Mouse (Mus musculus) neutrophil, adult 5-6 weeks (primary cell): ENCODE results near the gene Olfr1033. TPM values are rescaled to one million over a fixed set of nuclear protein-coding genes. Genes with fewer than 3 reads are reported as not detected.
"Not testable (repeated sequence)": the region's sequence is repeated elsewhere in the genome, so short reads cannot be mapped to it uniquely, and the experiment has no call there.

Experiments
- ATAC-seq: fragments of 151-379, 151-347 bp; 2 replicates; pipeline ENCODE4 v1.8.0; 2017; ENCODE audit warnings: mild to moderate bottlenecking, moderate TSS enrichment; ENCODE audit not compliant: insufficient number of reproducible peaks, poor library complexity, low FRiP score, severe bottlenecking; ENCODE audit errors: extremely low read depth
- total RNA-seq: library from RNA; stranded (forward); fragments of 200-1000 nt; gene quantifications from 2 replicates; pipeline ENCODE4 v1.2.3, GENCODE M21; 2017

Olfr1033 gene
- total RNA-seq = not detected in 2 replicates

DNA sequence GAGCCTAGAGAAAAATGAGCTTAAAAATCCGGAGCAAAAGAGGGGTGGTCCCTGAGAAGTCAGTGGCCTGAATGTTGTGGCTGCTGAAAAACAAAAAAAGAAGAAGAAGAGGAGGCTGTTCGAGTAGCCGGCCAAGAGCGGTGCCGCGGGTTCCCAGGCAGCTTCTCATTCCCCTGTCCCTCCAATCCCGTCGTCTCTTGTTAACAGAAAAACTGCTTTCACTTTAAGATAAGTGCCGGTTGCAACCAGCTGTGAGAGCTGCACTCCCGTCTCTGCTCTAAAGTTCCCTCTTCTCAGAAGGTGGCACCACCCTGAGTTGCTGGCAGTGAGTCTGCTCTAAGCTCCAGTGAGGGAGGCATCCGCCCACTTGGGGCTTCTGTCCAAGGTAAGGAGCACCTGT is at the start of gene Olfr1033:
Gene Olfr1033 (plus strand): TSS at position 228 of the 400 bp plus-strand sequence.
- ATAC-seq = not testable (repeated sequence)

DNA sequence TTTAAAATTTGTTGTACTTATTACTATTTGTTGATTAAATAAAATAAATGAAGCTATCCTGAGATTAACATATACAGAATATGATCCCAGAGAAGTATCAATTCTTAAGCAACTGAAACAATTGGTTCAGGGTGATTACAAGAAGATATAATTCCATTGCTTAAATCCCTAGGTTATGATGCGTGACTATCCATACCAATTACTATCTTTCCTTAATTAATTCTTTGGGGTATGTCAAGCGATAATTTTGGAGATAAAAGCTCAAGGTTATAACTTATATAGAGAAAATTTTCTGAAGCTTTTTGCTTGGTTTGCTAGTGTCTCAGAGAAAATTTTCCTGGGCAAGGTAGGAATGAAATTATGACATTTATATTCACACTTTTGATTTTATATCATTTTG is 46.8 kb upstream of the Olfr1033 start, which contains the start of gene Olfr1029:
Gene Olfr1029 (plus strand): TSS at position 301 of the 400 bp plus-strand sequence.
- ATAC-seq = no peak

DNA sequence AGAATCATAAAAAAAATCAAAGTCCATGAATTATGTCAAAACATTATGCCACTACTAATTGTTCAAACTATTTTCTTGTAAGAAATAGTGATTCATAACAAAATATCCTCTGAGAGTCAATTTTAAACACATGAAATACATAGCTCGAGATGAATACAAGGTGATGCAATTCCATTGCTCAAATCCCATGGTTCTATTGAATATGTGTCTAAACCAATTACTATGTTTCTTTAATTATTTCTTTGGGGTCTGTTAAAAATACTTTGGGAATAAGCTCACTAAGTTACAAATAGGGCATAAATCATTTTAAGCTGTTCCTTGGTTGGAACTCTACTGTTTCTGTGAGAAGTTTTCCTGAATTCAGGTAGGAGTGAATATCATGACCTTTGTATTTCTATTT is 41.5 kb upstream of the Olfr1033 start, which contains the start of gene Olfr1030:
Gene Olfr1030 (plus strand): TSS at position 301 of the 400 bp plus-strand sequence.
- ATAC-seq = no peak

DNA sequence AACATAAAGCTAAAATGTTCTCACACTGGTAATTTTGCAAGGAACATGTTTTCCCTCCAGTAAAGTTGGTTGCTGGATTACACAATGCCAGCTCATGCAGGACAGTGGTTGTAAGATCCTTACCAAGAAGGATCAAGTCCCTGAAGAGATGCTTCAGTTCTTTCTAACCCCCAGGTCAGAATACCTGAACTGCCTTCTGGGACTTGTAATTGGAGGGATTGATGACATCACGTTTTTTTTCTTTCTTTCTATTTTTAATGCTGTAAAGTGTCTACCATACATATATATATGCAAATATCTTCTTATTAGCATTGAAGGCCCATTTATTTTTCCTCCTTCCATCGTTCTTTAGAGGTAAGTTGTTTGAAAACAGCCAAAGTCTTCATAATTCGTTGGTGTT is 30.4 kb upstream of the Olfr1033 start, which contains the start of gene Olfr1031:
Gene Olfr1031 (plus strand): TSS at position 301 of the 400 bp plus-strand sequence.
- ATAC-seq = no peak

DNA sequence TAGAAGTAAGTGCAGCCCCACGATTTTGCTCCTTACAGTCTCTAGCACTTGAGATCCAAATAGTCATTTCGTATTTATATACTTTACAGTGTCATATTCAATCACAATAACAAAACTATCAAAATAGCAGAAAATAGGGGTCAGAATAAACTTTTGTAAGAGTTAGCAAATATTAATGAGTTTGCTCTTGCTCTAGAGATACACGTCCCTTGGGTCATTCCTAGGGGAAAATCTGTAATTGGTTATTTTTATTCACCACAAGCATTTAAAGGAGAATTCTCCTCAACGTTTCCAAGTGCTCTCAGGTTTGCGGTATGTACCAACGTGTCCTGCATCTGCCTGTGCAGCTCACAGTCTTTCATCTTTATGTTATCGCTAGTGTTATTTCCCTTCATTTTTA is 15.2 kb upstream of the Olfr1033 start, which contains the start of gene Olfr1032:
Gene Olfr1032 (plus strand): TSS at position 301 of the 400 bp plus-strand sequence.
- no peak for ATAC-seq

DNA sequence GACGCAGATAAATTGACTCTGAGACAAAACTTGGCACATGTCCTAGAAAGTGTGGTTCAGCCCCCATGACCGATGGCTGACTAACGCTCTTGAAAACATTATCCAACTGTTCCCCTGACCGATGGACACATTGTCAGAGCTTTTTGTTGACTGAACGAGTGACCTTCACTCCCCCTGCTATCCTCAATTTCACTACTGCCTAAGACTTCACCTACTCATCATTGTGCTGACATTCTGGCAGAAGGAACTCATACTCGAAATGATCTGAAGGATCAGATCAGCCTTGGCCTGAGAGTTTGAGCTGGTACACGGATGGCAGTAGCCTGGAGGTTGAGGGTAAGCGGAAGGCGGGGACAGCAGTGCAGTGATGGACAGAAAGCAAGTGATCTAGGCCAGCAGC is 1.1 kb downstream of the Olfr1033 start:
- not testable (repeated sequence) for ATAC-seq

DNA sequence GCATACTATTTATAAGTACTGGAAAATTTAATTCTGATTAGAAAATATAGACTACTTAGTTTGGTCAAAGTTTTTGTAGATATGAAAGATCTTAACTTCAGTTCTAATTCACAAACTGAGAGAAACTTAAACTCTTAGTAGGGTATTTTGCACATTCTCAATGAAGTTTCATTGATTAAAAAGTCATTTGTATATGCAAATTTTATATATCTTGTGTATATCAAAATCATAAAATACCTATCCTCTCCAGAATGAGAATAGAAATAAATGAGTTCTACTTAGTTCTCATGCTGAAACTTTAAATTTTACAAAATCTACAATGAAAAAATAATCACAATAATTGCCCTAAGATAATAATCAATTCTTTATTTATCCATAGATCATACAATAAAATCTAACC is 25.1 kb downstream of the Olfr1033 start, which contains the start of gene Olfr1034:
Gene Olfr1034 (plus strand): TSS at position 301 of the 400 bp plus-strand sequence.
- ATAC-seq = no peak

DNA sequence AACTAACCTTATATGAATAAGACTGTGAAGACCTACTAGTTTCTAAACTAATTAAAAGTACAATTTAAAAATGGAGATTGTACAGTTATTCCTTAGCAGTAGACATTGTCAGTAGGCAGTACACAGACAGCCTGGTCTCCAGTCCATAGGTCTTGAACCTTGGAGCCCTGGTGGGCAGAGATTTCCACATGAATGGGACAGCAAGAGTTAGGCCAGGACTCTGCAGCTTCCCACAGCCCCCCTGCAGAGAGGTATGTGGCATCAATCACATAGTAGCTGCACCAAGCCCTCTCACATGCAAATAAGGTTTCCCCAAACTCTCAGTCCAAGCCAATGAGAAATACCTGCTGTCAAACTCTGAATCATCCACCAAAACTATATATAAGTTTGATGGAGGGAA is 30.3 kb downstream of the Olfr1033 start:
- not testable (repeated sequence) for ATAC-seq

DNA sequence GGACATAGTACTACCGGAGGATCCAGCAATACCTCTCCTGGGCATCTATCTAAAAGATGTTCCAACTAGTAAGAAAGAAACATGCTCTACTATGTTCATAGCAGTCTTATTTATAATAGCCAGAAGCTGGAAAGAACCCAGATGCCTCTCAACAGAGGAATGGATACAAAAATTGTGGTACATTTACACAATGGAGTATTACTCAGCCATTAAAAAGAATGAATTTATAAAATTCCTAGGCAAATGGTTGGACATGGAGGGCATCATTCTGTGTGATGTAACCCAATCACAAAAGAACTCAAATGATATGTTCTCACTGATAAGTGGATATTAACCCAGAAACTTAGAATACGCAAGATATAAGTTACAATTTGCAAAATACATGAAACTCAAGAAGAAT is 43.3 kb downstream of the Olfr1033 start:
- not testable (repeated sequence) for ATAC-seq

DNA sequence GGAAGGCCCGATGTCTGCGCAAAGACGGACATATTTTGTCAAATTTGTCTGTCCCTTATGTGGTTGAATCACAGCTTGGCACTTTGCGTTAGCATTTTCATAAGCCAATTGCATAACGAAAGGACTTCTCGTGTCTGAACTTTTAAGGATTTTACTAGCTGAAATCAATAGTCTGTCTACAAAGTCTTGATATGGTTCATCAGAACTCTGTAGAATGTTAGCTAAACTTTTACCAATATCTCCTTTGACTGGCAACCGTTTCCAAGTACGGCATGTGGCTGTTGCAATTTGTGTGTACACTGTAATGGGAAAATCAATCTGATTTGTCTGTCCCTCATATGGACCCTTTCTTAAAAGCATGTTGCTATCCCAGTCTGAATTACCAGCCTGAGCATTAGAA is 49.8 kb downstream of the Olfr1033 start:
- no peak for ATAC-seq

DNA sequence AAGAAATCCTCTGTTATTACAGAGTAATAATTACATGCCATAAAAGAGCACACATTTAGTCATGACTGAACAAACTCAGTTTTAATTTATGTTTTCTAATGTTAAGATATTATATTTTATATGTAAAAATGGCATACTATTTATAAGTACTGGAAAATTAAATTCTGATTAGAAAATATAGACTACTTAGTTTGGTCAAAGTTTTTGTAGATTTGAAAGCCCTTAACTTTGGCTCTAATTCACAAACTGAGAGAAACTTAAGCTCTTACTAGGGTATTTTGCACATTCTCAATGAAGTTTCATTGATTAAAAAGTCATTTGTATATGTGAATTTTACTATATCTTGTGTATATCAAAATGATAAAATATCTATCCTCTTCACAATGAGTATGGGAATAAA is 53.3 kb downstream of the Olfr1033 start, which contains the start of gene Olfr1036:
Gene Olfr1036 (plus strand): TSS at position 301 of the 400 bp plus-strand sequence.
- not testable (repeated sequence) for ATAC-seq

DNA sequence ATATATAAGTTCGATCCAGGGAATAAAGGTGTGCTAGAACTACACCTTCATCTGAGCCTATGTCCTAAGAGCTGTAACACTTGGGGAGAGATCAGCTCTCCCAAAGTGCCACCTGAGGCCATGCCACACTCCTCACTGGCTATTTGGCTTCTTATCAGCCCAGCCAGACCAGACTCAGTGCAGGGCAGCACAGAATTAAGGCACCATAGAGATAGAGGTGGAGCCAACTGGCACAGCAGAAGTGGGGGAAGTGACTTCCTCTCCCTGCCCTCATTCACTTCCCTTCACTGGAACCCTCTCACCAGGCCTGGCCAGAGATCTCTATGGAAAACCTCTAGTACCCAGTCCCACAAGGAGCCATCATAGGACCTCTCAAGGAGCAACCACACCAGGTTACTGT is 60.0 kb downstream of the Olfr1033 start:
- ATAC-seq = not testable (repeated sequence)

DNA sequence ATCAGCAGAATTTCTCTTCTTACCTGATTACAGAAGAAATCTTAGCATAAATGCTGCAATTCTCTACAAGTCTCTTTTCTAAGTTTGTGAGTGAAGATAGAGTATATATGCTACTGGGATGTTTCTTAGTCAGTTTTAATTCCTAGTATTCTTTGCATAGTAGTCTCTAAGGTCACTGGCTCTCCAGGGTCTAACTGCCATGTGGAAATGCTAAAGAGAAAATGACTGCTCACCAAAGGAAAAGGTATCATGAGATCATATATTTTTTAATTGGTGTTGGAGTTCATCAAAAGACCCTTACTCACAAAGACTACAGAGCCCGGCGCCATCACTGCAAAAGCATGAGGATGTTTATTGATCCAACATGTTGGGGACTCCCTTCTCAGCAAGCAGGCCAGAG is 66.9 kb downstream of the Olfr1033 start, which contains the start of gene Olfr1037:
Gene Olfr1037 (minus strand): TSS at position 101 of the 400 bp plus-strand sequence.
- ATAC-seq = no peak

Other genes with a start within 250 kb of the Olfr1033 start
- gene Olfr1014, start 247.9 kb upstream of the Olfr1033 start, total RNA-seq = not detected in 2 replicates
- not detected in 2 replicates for gene Olfr1015, start 238.6 kb upstream of the Olfr1033 start, total RNA-seq
- not detected in 2 replicates for gene Olfr1016, start 218.1 kb upstream of the Olfr1033 start, total RNA-seq
- gene Olfr1018, start 202.2 kb upstream of the Olfr1033 start, total RNA-seq = not detected in 2 replicates
- not detected in 2 replicates for gene Olfr1019, start 175.2 kb upstream of the Olfr1033 start, total RNA-seq
- 0.23 TPM in 1 of 2 replicates, not detected in the other for gene Olfr1020, start 173.6 kb upstream of the Olfr1033 start, total RNA-seq
- gene Olfr1022, start 152.0 kb upstream of the Olfr1033 start, total RNA-seq = not detected in 2 replicates
- not detected in 2 replicates for gene Olfr1023, start 135.0 kb upstream of the Olfr1033 start, total RNA-seq
- gene Olfr1024, start 115.6 kb upstream of the Olfr1033 start, total RNA-seq = not detected in 2 replicates
- gene Olfr1025-ps1, start 105.4 kb upstream of the Olfr1033 start, total RNA-seq = not detected in 2 replicates
- gene Olfr1026, start 99.1 kb upstream of the Olfr1033 start, total RNA-seq = not detected in 2 replicates
- not detected in 2 replicates for gene Olfr1028, start 70.2 kb upstream of the Olfr1033 start, total RNA-seq
- not detected in 2 replicates for gene Olfr1029, start 46.7 kb upstream of the Olfr1033 start, total RNA-seq
- not detected in 2 replicates for gene Olfr1030, start 41.4 kb upstream of the Olfr1033 start, total RNA-seq
- gene Olfr1031, start 30.3 kb upstream of the Olfr1033 start, total RNA-seq = not detected in 2 replicates
- not detected in 2 replicates for gene Olfr1032, start 15.1 kb upstream of the Olfr1033 start, total RNA-seq
- gene Olfr1034, start 25.2 kb downstream of the Olfr1033 start, total RNA-seq = 0.12 TPM in 1 of 2 replicates, not detected in the other
- not detected in 2 replicates for gene Olfr1036, start 53.4 kb downstream of the Olfr1033 start, total RNA-seq
- gene Olfr1037, start 66.8 kb downstream of the Olfr1033 start, total RNA-seq = not detected in 2 replicates
- 0.12 TPM in 1 of 2 replicates, not detected in the other for gene Olfr1039, start 115.3 kb downstream of the Olfr1033 start, total RNA-seq
- not detected in 2 replicates for gene Olfr1040, start 126.1 kb downstream of the Olfr1033 start, total RNA-seq
- gene Olfr1042, start 141.2 kb downstream of the Olfr1033 start, total RNA-seq = 0.12 TPM in 1 of 2 replicates, not detected in the other
- not detected in 2 replicates for gene Olfr1043, start 146.9 kb downstream of the Olfr1033 start, total RNA-seq
- gene Olfr1044, start 157.2 kb downstream of the Olfr1033 start, total RNA-seq = not detected in 2 replicates
- 0.37 TPM in 1 of 2 replicates, not detected in the other for gene Olfr52, start 165.1 kb downstream of the Olfr1033 start, total RNA-seq
- gene Olfr1045, start 182.4 kb downstream of the Olfr1033 start, total RNA-seq = not detected in 2 replicates
- not detected in 2 replicates for gene Olfr1046, start 198.7 kb downstream of the Olfr1033 start, total RNA-seq
- gene Olfr1047, start 210.8 kb downstream of the Olfr1033 start, total RNA-seq = not detected in 2 replicates
- not detected in 2 replicates for gene Olfr1048, start 219.7 kb downstream of the Olfr1033 start, total RNA-seq
- not detected in 2 replicates for gene Olfr1049, start 237.7 kb downstream of the Olfr1033 start, total RNA-seq